Mouse (Mus musculus) embryo, embryonic 11 days (tissue): ENCODE measurements at regions not wholly inside any gene's neighbourhood (a gene's known extent, or its start where the extent isn't known, plus 50 kb on each side); places are given as distances from the start of the nearest gene placed in this dataset.

Experiments used
- DNase-seq: peaks from one replicate; pipeline ENCODE4 v3.0.0-alpha.2; 2015

GRCm38 (mm10) chr8:44765677-44766076, 169.6 kb upstream of the Fat1 start:
- DNase-seq: no peak

- no peak for DNase-seq
Measured at GRCm38 (mm10) chr8:44766111-44766873, 169.0 kb upstream of the Fat1 start.

GRCm38 (mm10) chr8:44767271-44767670, 168.0 kb upstream of the Fat1 start:
- no peak for DNase-seq

GRCm38 (mm10) chr8:44779212-44779611, 156.0 kb upstream of the Fat1 start:
- DNase-seq: no peak

GRCm38 (mm10) chr8:44782421-44782820, 152.8 kb upstream of the Fat1 start:
- DNase-seq: no peak

GRCm38 (mm10) chr8:44785161-44785560, 150.1 kb upstream of the Fat1 start:
- DNase-seq: no peak

GRCm38 (mm10) chr8:44786740-44787139, 148.5 kb upstream of the Fat1 start:
- no peak for DNase-seq

- DNase-seq: no peak
Measured at GRCm38 (mm10) chr8:44788290-44788689, 147.0 kb upstream of the Fat1 start.

- DNase-seq: no peak
Measured at GRCm38 (mm10) chr8:44799513-44799912, 135.7 kb upstream of the Fat1 start.

GRCm38 (mm10) chr8:44800827-44801273, 134.4 kb upstream of the Fat1 start:
- peak; percentile 31 for DNase-seq

GRCm38 (mm10) chr8:44801604-44802206, 133.5 kb upstream of the Fat1 start:
- peak; percentile 27 for DNase-seq

GRCm38 (mm10) chr8:44802331-44802730, 132.9 kb upstream of the Fat1 start:
- DNase-seq: no peak

GRCm38 (mm10) chr8:44804414-44805178, 130.7 kb upstream of the Fat1 start:
- no peak for DNase-seq

- no peak for DNase-seq
Measured at GRCm38 (mm10) chr8:44805179-44805815, 129.9 kb upstream of the Fat1 start.

GRCm38 (mm10) chr8:44812360-44812759, 122.9 kb upstream of the Fat1 start:
- DNase-seq: no peak

GRCm38 (mm10) chr8:44817532-44818157, 117.6 kb upstream of the Fat1 start:
- DNase-seq: no peak

GRCm38 (mm10) chr8:44819270-44819669, 116.0 kb upstream of the Fat1 start:
- no peak for DNase-seq

- no peak for DNase-seq
Measured at GRCm38 (mm10) chr8:44819691-44820090, 115.6 kb upstream of the Fat1 start.

GRCm38 (mm10) chr8:44825183-44825757, 110.0 kb upstream of the Fat1 start:
- no peak for DNase-seq

- peak; percentile 76 for DNase-seq
Measured at GRCm38 (mm10) chr8:44826936-44827335, 108.3 kb upstream of the Fat1 start.

GRCm38 (mm10) chr8:44828026-44828425, 107.2 kb upstream of the Fat1 start:
- DNase-seq: no peak

GRCm38 (mm10) chr8:44838431-44838830, 96.8 kb upstream of the Fat1 start:
- DNase-seq: no peak
